Mouse (Mus musculus) heart, embryonic 13.5 days (tissue): Measurements from ENCODE around the gene Ccr3. TPM values are rescaled to one million over a fixed set of nuclear protein-coding genes. Genes with fewer than 3 reads are reported as not detected.
"Not testable (repeated sequence)": the region's sequence is repeated elsewhere in the genome, so short reads cannot be mapped to it uniquely, and the experiment has no call there.

ENCODE experiments used
- ATAC-seq: fragments of 200-750 bp; cut with Nextera tagmentation; 2 replicates; pipeline ENCODE4 v1.8.0; 2017; ENCODE audit warnings: moderate TSS enrichment; ENCODE audit not compliant: insufficient number of reproducible peaks, low FRiP score, low TSS enrichment; ENCODE audit errors: extremely low read depth
- H3K27ac ChIP-seq: fragments of 300-500 bp; sonication (generic); replicated peaks from 2 replicates; pipeline ENCODE4 v1.5.1; 2015; ENCODE audit warnings: moderate library complexity, mild to moderate bottlenecking, inconsistent platforms
- H3K27me3 ChIP-seq: fragments of 300-500 bp; sonication (generic); replicated peaks from 2 replicates; pipeline ENCODE4 v1.6.1; 2015; ENCODE audit warnings: mild to moderate bottlenecking, inconsistent platforms
- H3K36me3 ChIP-seq: fragments of 300-500 bp; sonication (generic); 2 replicates; pipeline ENCODE4 v1.6.1; 2015; ENCODE audit warnings: mild to moderate bottlenecking, inconsistent platforms
- H3K4me1 ChIP-seq: fragments of 300-500 bp; sonication (generic); 2 replicates; pipeline ENCODE4 v1.6.1; 2015; ENCODE audit warnings: inconsistent platforms
- H3K4me2 ChIP-seq: fragments of 300-500 bp; sonication (generic); 2 replicates; pipeline ENCODE4 v1.6.1; 2015; ENCODE audit warnings: inconsistent platforms, mild to moderate bottlenecking, moderate library complexity
- H3K4me3 ChIP-seq: fragments of 300-500 bp; sonication (generic); 2 replicates; pipeline ENCODE4 v1.5.1; 2015; ENCODE audit warnings: moderate library complexity, mild to moderate bottlenecking, inconsistent platforms
- H3K9ac ChIP-seq: fragments of 300-500 bp; sonication (generic); 2 replicates; pipeline ENCODE4 v1.6.1; 2015; ENCODE audit warnings: inconsistent platforms, mild to moderate bottlenecking, moderate library complexity
- H3K9me3 ChIP-seq: fragments of 300-500 bp; sonication (generic); 2 replicates; pipeline ENCODE4 v1.6.1; 2016; ENCODE audit warnings: inconsistent platforms
- WGBS: fragments of 180-500 bp; shearing (Covaris S2); methylation state at CpG from one replicate; pipeline ENCODE4 v1.1.7; 2015; ENCODE audit warnings: mixed read lengths; 5-methylcytosine and 5-hydroxymethylcytosine counted together
- polyA plus RNA-seq: library from polyadenylated mRNA; unstranded; fragments of >200 nt; fragmentation: Nextera tagmentation; extraction: Ambion mirVana; gene quantifications from 2 replicates; pipeline ENCODE4 v1.2.1, GENCODE M21; 2015

Ccr3 gene
- polyA plus RNA-seq, result 0.04 and 0.09 TPM in 2 replicates

- Histone ChIP-seq H3K4me2 (no peak within 1 kb of the TSS), H3K9me3 (no peaks in the 10 kb centered on the region), H3K9ac (no peak within 1 kb of the TSS), H3K4me3 (no peak within 1 kb of the TSS), H3K4me1 (no peaks in the 10 kb centered on the region), H3K36me3 (no peaks in the 10 kb centered on the region), H3K27me3 (no peaks in the 10 kb centered on the region), H3K27ac (no peak within 1 kb of the TSS)
- WGBS, result 76% methylated on average over 1 of the region's 1 CpGs
- no peak for ATAC-seq
These were observed at the start of gene Ccr3 for GRCm38 (mm10) chr9:124021672-124022071. TSS of gene Ccr3 (plus strand) at chr9:124021972.

- Histone ChIP-seq H3K36me3 (no peaks in the 10 kb centered on the region), H3K27ac (no peak overlapping the region), H3K27me3 (no peaks in the 10 kb centered on the region), H3K4me3 (no peak overlapping the region), H3K9ac (no peak overlapping the region), H3K4me1 (no peaks in the 10 kb centered on the region), H3K4me2 (no peak overlapping the region), H3K9me3 (no peaks in the 10 kb centered on the region)
- no peak for ATAC-seq
- 61% methylated on average over 2 of the region's 2 CpGs for WGBS
These were observed 46.1 kb upstream of the Ccr3 start for GRCm38 (mm10) chr9:123975630-123976029.

GRCm38 (mm10) chr9:123976876-123977663 is 44.7 kb upstream of the Ccr3 start:
- no peaks in the 10 kb centered on the region for H3K27me3 ChIP-seq
- no peaks in the 10 kb centered on the region for H3K4me1 ChIP-seq

DNA sequence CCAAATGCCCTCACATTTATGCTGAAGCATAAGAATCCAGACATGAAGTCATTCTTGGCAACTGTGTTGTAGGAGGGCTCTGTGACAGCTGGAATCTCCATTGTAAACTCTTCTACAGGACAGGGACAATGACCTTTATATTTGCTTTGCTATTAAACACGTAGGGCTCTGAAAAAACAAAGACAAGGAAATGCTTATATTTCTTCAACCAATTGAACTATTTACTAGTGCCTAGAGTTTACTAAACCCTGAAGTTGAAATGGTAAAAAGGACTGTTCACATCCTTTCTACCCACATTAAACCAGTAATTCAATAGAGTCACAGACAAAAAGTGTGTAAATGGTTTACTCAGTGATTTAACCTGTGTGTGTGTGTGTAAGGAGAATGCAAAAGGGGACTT is 43.5 kb upstream of the Ccr3 start, which contains the start of gene Ccr1l1:
Gene Ccr1l1 (minus strand): TSS at position 101 of the 400 bp plus-strand sequence.
- WGBS, result 54% methylated on average over 1 of the region's 1 CpGs
- Histone ChIP-seq H3K4me2 (no peak within 1 kb of the TSS), H3K27me3 (no peaks in the 10 kb centered on the region), H3K27ac (no peak within 1 kb of the TSS), H3K36me3 (no peaks in the 10 kb centered on the region), H3K4me1 (no peaks in the 10 kb centered on the region), H3K9ac (no peak within 1 kb of the TSS), H3K4me3 (no peak within 1 kb of the TSS), H3K9me3 (no peaks in the 10 kb centered on the region)
- no peak for ATAC-seq

More at GRCm38 (mm10) chr9:123976876-123977663, 44.7 kb upstream of the Ccr3 start:
- no peak for ATAC-seq
- H3K4me2 ChIP-seq, result no peak overlapping the region
- no peaks in the 10 kb centered on the region for H3K9me3 ChIP-seq
- H3K9ac ChIP-seq, result no peak overlapping the region
- no peak overlapping the region for H3K27ac ChIP-seq
- H3K36me3 ChIP-seq, result no peaks in the 10 kb centered on the region
- WGBS, result 75% methylated on average over 9 of the region's 9 CpGs
- H3K4me3 ChIP-seq, result no peak overlapping the region

DNA sequence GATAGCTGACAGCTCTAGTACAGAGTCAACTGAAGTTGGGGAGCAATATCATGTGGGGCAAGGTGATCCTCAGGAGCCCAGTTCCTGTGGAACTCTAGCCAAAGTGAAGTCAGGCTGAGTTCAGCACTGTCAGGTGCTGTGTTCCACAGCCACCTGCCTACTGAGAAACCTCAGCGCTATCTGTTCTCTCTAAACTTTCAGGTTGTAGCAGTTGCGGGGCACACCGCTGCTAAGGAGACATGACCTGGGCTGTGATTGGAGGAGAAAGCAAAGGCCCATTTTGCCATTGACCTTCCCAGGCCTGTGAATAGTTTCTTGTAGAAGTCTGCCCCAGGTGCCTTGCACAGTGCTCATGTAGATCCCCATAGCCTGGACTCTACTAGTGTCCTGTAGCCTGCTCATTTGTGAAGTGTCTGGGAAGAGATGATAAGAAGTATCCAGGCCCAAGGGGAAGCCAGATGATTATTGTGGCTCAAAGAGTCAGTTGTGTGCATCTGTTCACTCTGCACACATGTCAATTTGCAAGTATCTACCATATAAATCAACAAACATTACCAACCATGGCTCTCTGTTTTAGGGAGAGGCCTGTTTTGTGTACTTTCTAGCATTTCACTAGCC is 40.8 kb upstream of the Ccr3 start:
- no CpG with 5 or more reads among the region's 3 CpGs for WGBS
- H3K27ac ChIP-seq, result not testable (repeated sequence)

GRCm38 (mm10) chr9:123981909-123982308 is 39.9 kb upstream of the Ccr3 start:
- no peak for ATAC-seq
- no peaks in the 10 kb centered on the region for H3K9me3 ChIP-seq
- H3K36me3 ChIP-seq, result no peaks in the 10 kb centered on the region
- H3K4me3 ChIP-seq, result no peak overlapping the region
- WGBS, result 69% methylated on average over 4 of the region's 4 CpGs
- no peak overlapping the region for H3K9ac ChIP-seq
- no peaks in the 10 kb centered on the region for H3K4me1 ChIP-seq
- no peaks in the 10 kb centered on the region for H3K27me3 ChIP-seq
- no peak overlapping the region for H3K4me2 ChIP-seq
- H3K27ac ChIP-seq, result no peak overlapping the region

More for the DNA sequence above, 40.8 kb upstream of the Ccr3 start:
- H3K4me3 ChIP-seq, H3K4me2 ChIP-seq, ATAC-seq, H3K4me1 ChIP-seq, H3K36me3 ChIP-seq, H3K9ac ChIP-seq, H3K27me3 ChIP-seq, H3K9me3 ChIP-seq: not testable (repeated sequence)

DNA sequence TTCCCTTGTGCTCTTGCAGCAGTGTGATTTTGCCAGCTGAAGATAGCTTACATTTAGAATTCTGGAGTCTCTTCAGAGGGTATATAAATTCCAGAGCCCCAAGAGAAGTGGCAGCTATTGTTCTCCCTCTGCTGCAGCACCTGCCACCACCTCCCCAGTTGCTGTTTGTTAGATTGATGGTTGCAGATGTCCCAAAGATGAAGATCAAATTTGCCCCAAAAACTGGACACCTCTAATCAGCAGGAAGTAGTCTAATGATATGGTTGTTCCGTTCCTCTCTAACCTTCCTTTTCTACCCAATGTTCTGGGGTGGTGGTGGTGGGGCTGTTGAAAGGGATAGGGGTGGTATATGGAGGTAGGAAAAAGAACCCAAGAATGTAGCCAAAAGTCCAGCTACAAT is 39.1 kb upstream of the Ccr3 start:
- no peaks in the 10 kb centered on the region for H3K27me3 ChIP-seq
- H3K4me2 ChIP-seq, result no peak overlapping the region
- no peak overlapping the region for H3K4me3 ChIP-seq
- H3K27ac ChIP-seq, result no peak overlapping the region
- no peak overlapping the region for H3K9ac ChIP-seq
- no peaks in the 10 kb centered on the region for H3K36me3 ChIP-seq
- no peaks in the 10 kb centered on the region for H3K4me1 ChIP-seq
- no peaks in the 10 kb centered on the region for H3K9me3 ChIP-seq
- 54% methylated on average over 1 of the region's 1 CpGs for WGBS
- ATAC-seq, result no peak

GRCm38 (mm10) chr9:123984943-123985342 is 36.8 kb upstream of the Ccr3 start:
- Histone ChIP-seq H3K4me1 (no peaks in the 10 kb centered on the region), H3K36me3 (no peaks in the 10 kb centered on the region), H3K9ac (no peak overlapping the region), H3K27ac (no peak overlapping the region), H3K9me3 (no peaks in the 10 kb centered on the region), H3K4me2 (no peak overlapping the region), H3K27me3 (no peaks in the 10 kb centered on the region), H3K4me3 (no peak overlapping the region)
- ATAC-seq, result no peak

GRCm38 (mm10) chr9:123986217-123986616 is 35.6 kb upstream of the Ccr3 start:
- no peak overlapping the region for H3K4me3 ChIP-seq
- no peak overlapping the region for H3K27ac ChIP-seq
- H3K36me3 ChIP-seq, result no peaks in the 10 kb centered on the region
- 71% methylated on average over 2 of the region's 2 CpGs for WGBS
- H3K4me1 ChIP-seq, result no peaks in the 10 kb centered on the region
- H3K27me3 ChIP-seq, result no peaks in the 10 kb centered on the region
- no peak overlapping the region for H3K4me2 ChIP-seq
- no peak for ATAC-seq
- H3K9ac ChIP-seq, result no peak overlapping the region
- H3K9me3 ChIP-seq, result no peaks in the 10 kb centered on the region

DNA sequence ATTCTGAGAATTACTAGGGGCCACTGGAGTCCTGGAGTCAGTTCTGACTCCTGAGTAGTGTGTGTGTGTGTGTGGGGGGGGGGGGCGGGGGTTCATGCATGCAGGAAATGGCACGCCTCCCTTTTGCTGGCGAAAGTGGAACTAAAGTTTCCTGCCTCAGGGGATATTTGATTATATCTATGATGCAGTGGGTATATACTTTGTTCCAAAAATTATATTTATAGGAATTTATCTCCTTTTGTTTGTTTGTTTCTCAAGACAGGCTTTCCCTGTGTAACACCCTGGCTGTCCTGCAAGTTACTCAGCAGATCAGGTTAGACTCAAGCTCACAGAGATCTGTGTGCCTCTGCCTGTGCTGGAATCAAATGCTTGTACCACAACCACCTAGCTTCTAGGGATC is 32.1 kb upstream of the Ccr3 start:
- H3K9ac ChIP-seq, result no peak overlapping the region
- no peaks in the 10 kb centered on the region for H3K27me3 ChIP-seq
- no peaks in the 10 kb centered on the region for H3K36me3 ChIP-seq
- no peak overlapping the region for H3K4me2 ChIP-seq
- 66% methylated on average over 3 of the region's 3 CpGs for WGBS
- no peak overlapping the region for H3K27ac ChIP-seq
- no peaks in the 10 kb centered on the region for H3K4me1 ChIP-seq
- ATAC-seq, result no peak
- no peaks in the 10 kb centered on the region for H3K9me3 ChIP-seq
- no peak overlapping the region for H3K4me3 ChIP-seq

DNA sequence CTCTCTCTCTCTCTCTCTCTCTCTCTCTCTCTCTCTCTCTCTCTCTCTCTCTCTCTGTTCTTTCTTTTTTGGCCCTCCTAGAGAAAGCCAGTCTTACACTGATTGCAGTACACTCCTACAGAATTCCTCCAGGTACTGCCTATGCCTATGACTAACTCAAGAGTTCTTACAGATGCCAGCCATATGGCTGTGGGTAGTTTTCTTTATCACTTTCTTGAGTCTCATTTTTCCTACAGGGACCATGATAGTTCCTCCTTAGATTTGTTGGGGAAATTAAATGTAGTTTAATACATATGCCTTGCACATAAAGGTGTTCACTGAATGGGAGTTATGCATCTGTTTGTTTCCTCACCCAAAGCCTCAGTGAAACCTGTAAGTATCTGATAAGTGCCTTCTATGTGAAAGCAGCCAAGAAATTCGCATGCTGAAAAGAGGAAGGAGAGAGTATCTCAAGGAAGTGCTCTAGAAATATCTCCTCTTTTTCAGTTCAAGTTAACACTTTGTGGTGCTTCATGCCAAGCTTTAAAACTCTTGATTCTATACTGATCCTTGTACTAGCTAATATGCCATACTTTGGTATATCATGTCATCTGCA is 30.4 kb upstream of the Ccr3 start:
- H3K4me1 ChIP-seq, result no peaks in the 10 kb centered on the region
- no peak overlapping the region for H3K27ac ChIP-seq
- WGBS, result 15% methylated on average over 1 of the region's 1 CpGs
- H3K4me2 ChIP-seq, result no peak overlapping the region
- no peak for ATAC-seq
- H3K4me3 ChIP-seq, result no peak overlapping the region
- H3K36me3 ChIP-seq, result no peaks in the 10 kb centered on the region
- no peaks in the 10 kb centered on the region for H3K9me3 ChIP-seq
- H3K27me3 ChIP-seq, result no peaks in the 10 kb centered on the region
- H3K9ac ChIP-seq, result no peak overlapping the region
